Mouse (Mus musculus) hindbrain, embryonic 10.5 days (tissue): ENCODE measurements around the gene Ppp4r2. TPM values are rescaled to one million over a fixed set of nuclear protein-coding genes. Genes with fewer than 3 reads are reported as not detected.

Source experiments
- DNase-seq: peaks from one replicate; pipeline ENCODE4 v3.0.0-alpha.2; 2017; ENCODE audit warnings: low spot score
- H3K27ac ChIP-seq: fragments of 300-500 bp; sonication (generic); 2 replicates; pipeline ENCODE4 v1.5.1; 2016; ENCODE audit warnings: mild to moderate bottlenecking, moderate library complexity
- H3K27me3 ChIP-seq: fragments of 300-500 bp; sonication (generic); 2 replicates; pipeline ENCODE4 v1.6.1; 2016; ENCODE audit warnings: mild to moderate bottlenecking; ENCODE audit not compliant: poor library complexity, insufficient read depth, severe bottlenecking
- H3K36me3 ChIP-seq: fragments of 300-500 bp; sonication (generic); 2 replicates; pipeline ENCODE4 v1.6.1; 2016; ENCODE audit warnings: mild to moderate bottlenecking, moderate library complexity
- H3K4me1 ChIP-seq: fragments of 300-500 bp; sonication (generic); replicated peaks from 2 replicates; pipeline ENCODE4 v1.6.1; 2016; ENCODE audit warnings: mild to moderate bottlenecking
- H3K4me3 ChIP-seq: fragments of 300-500 bp; sonication (generic); 2 replicates; pipeline ENCODE4 v1.5.1; 2016; ENCODE audit warnings: mild to moderate bottlenecking, moderate library complexity
- H3K9me3 ChIP-seq: fragments of 300-500 bp; sonication (generic); 2 replicates; pipeline ENCODE4 v1.6.1; 2016; ENCODE audit warnings: mild to moderate bottlenecking, moderate library complexity
- WGBS: fragments of 180-500 bp; shearing (Covaris S2); methylation state at CpG from one replicate; pipeline ENCODE4 v1.1.7; 2016; 5-methylcytosine and 5-hydroxymethylcytosine counted together
- polyA plus RNA-seq: library from polyadenylated mRNA; unstranded; fragments of >200 nt; fragmentation: Nextera tagmentation; extraction: Ambion mirVana; gene quantifications from 2 replicates; pipeline ENCODE4 v1.2.1, GENCODE M21; 2016

Ppp4r2 gene
- polyA plus RNA-seq, 1 experiment from 2014 or later: 17.3 TPM

GRCm38 (mm10) chr6:100807746-100808145, 25.7 kb upstream of the Ppp4r2 start:
- H3K4me3 ChIP-seq: no peak overlapping the region
- no peaks in the 10 kb centered on the region for H3K4me1 ChIP-seq
- no peaks in the 10 kb centered on the region for H3K9me3 ChIP-seq
- no peaks in the 10 kb centered on the region for H3K27me3 ChIP-seq
- 71% methylated on average over 1 of the region's 1 CpGs for WGBS
- no peaks in the 10 kb centered on the region for H3K36me3 ChIP-seq
- no peak for DNase-seq
- no peak overlapping the region for H3K27ac ChIP-seq

GRCm38 (mm10) chr6:100808221-100808778, 25.1 kb upstream of the Ppp4r2 start:
- no peak for DNase-seq
- H3K27ac ChIP-seq: no peak overlapping the region
- no peaks in the 10 kb centered on the region for H3K4me1 ChIP-seq
- no peaks in the 10 kb centered on the region for H3K27me3 ChIP-seq
- 90% methylated on average over 6 of the region's 6 CpGs for WGBS
- no peak overlapping the region for H3K4me3 ChIP-seq
- no peaks in the 10 kb centered on the region for H3K36me3 ChIP-seq
- no peaks in the 10 kb centered on the region for H3K9me3 ChIP-seq

GRCm38 (mm10) chr6:100810117-100810516, 23.3 kb upstream of the Ppp4r2 start:
- Histone ChIP-seq H3K4me3 (no peak overlapping the region), H3K36me3 (no peaks in the 10 kb centered on the region), H3K27me3 (no peaks in the 10 kb centered on the region), H3K9me3 (no peaks in the 10 kb centered on the region), H3K4me1 (no peaks in the 10 kb centered on the region), H3K27ac (no peak overlapping the region)
- no peak for DNase-seq
- WGBS: 88% methylated on average over 4 of the region's 4 CpGs

- no peaks in the 10 kb centered on the region for H3K27me3 ChIP-seq
- WGBS: 85% methylated on average over 3 of the region's 3 CpGs
- H3K4me1 ChIP-seq: no peaks in the 10 kb centered on the region
- H3K27ac ChIP-seq: no peak overlapping the region
- H3K9me3 ChIP-seq: no peaks in the 10 kb centered on the region
- H3K36me3 ChIP-seq: no peaks in the 10 kb centered on the region
- H3K4me3 ChIP-seq: no peak overlapping the region
- no peak for DNase-seq
Measured at GRCm38 (mm10) chr6:100811731-100812130, 21.7 kb upstream of the Ppp4r2 start.

GRCm38 (mm10) chr6:100821367-100821766, 12.1 kb upstream of the Ppp4r2 start:
- Histone ChIP-seq H3K27ac (no peak overlapping the region), H3K27me3 (no peaks in the 10 kb centered on the region), H3K9me3 (no peaks in the 10 kb centered on the region), H3K36me3 (no peaks in the 10 kb centered on the region), H3K4me1 (no peaks in the 10 kb centered on the region), H3K4me3 (no peak overlapping the region)
- 86% methylated on average over 2 of the region's 2 CpGs for WGBS
- DNase-seq: no peak

GRCm38 (mm10) chr6:100823356-100823755, 10.1 kb upstream of the Ppp4r2 start:
- Histone ChIP-seq H3K4me3 (no peak overlapping the region), H3K27ac (no peak overlapping the region), H3K27me3 (no peaks in the 10 kb centered on the region), H3K4me1 (no peaks in the 10 kb centered on the region), H3K9me3 (no peaks in the 10 kb centered on the region), H3K36me3 (no peaks in the 10 kb centered on the region)
- no peak for DNase-seq
- WGBS: 87% methylated on average over 1 of the region's 1 CpGs

GRCm38 (mm10) chr6:100824381-100824965, 8.9 kb upstream of the Ppp4r2 start:
- H3K27ac ChIP-seq: no peak overlapping the region
- no peak overlapping the region for H3K4me3 ChIP-seq
- no peaks in the 10 kb centered on the region for H3K4me1 ChIP-seq
- WGBS: 60% methylated on average over 7 of the region's 7 CpGs
- H3K9me3 ChIP-seq: no peaks in the 10 kb centered on the region
- no peaks in the 10 kb centered on the region for H3K27me3 ChIP-seq
- no peak for DNase-seq
- no peaks in the 10 kb centered on the region for H3K36me3 ChIP-seq

GRCm38 (mm10) chr6:100826046-100826445, 7.4 kb upstream of the Ppp4r2 start:
- 87% methylated on average over 6 of the region's 6 CpGs for WGBS
- no peak for DNase-seq
- Histone ChIP-seq H3K27me3 (no peaks in the 10 kb centered on the region), H3K4me3 (no peak overlapping the region), H3K27ac (no peak overlapping the region), H3K4me1 (no peaks in the 10 kb centered on the region), H3K9me3 (no peaks in the 10 kb centered on the region), H3K36me3 (no peaks in the 10 kb centered on the region)

- 94% methylated on average over 7 of the region's 7 CpGs for WGBS
Measured at GRCm38 (mm10) chr6:100828565-100828964, 4.9 kb upstream of the Ppp4r2 start.

GRCm38 (mm10) chr6:100829770-100830169, 3.7 kb upstream of the Ppp4r2 start:
- Histone ChIP-seq H3K27ac (no peak overlapping the region), H3K36me3 (peaks cover 2% of the 10 kb centered on the region; the same call in 1 of the 2 replicates), H3K4me1 (peaks cover 3% of the 10 kb centered on the region), H3K27me3 (no peaks in the 10 kb centered on the region), H3K9me3 (no peaks in the 10 kb centered on the region), H3K4me3 (no peak overlapping the region)
- 81% methylated on average over 5 of the region's 5 CpGs for WGBS
- DNase-seq: no peak

More at GRCm38 (mm10) chr6:100828565-100828964, 4.9 kb upstream of the Ppp4r2 start:
- Histone ChIP-seq H3K27ac (no peak overlapping the region), H3K9me3 (no peaks in the 10 kb centered on the region), H3K36me3 (no peaks in the 10 kb centered on the region), H3K4me1 (no peaks in the 10 kb centered on the region), H3K27me3 (no peaks in the 10 kb centered on the region), H3K4me3 (no peak overlapping the region)
- DNase-seq: no peak

- peaks cover 16% of the 10 kb centered on the region for H3K36me3 ChIP-seq
- no peaks in the 10 kb centered on the region for H3K27me3 ChIP-seq
- WGBS: 87% methylated on average over 3 of the region's 3 CpGs
- H3K4me1 ChIP-seq: peaks cover 15% of the 10 kb centered on the region
- H3K9me3 ChIP-seq: no peaks in the 10 kb centered on the region
- H3K4me3 ChIP-seq: no peak overlapping the region
- H3K27ac ChIP-seq: no peak overlapping the region
- no peak for DNase-seq
Measured at GRCm38 (mm10) chr6:100831188-100831587, 2.2 kb upstream of the Ppp4r2 start.

- Histone ChIP-seq H3K27ac (no peak overlapping the region), H3K4me3 (no peak overlapping the region), H3K9me3 (no peaks in the 10 kb centered on the region), H3K4me1 (peaks cover 15% of the 10 kb centered on the region), H3K36me3 (peaks cover 21% of the 10 kb centered on the region), H3K27me3 (no peaks in the 10 kb centered on the region)
- DNase-seq: no peak
- 89% methylated on average over 6 of the region's 6 CpGs for WGBS
Measured at GRCm38 (mm10) chr6:100831751-100832150, 1.7 kb upstream of the Ppp4r2 start.

- H3K4me3 ChIP-seq: peak overlapping the region; percentile 91
- DNase-seq: peak; percentile 75
- under 1% methylated on average over 66 of the region's 72 CpGs for WGBS
- H3K36me3 ChIP-seq: peaks cover 43% of the 10 kb centered on the region
- peak overlapping the region; percentile 98 for H3K27ac ChIP-seq
- H3K9me3 ChIP-seq: no peaks in the 10 kb centered on the region
- peaks cover 21% of the 10 kb centered on the region for H3K4me1 ChIP-seq
- no peaks in the 10 kb centered on the region for H3K27me3 ChIP-seq
Measured at GRCm38 (mm10) chr6:100833811-100834481, 524 bp downstream of the Ppp4r2 start.
